Mouse (Mus musculus) kidney, embryonic 14.5 days (tissue): ENCODE measurements around the gene 1700010I14Rik. TPM values are rescaled to one million over a fixed set of nuclear protein-coding genes. Genes with fewer than 3 reads are reported as not detected.

Experiments used
- ATAC-seq: fragments of 200-750 bp; cut with Nextera tagmentation; 2 replicates; pipeline ENCODE4 v1.8.0; 2017; ENCODE audit warnings: moderate number of reproducible peaks, mild to moderate bottlenecking, moderate TSS enrichment, moderate library complexity; ENCODE audit not compliant: low FRiP score, low TSS enrichment
- H3K27ac ChIP-seq: fragments of 300-500 bp; sonication (generic); 2 replicates; pipeline ENCODE4 v1.5.1; 2014; ENCODE audit warnings: low read depth, mild to moderate bottlenecking, low read length, moderate library complexity, mixed read lengths
- H3K27me3 ChIP-seq: fragments of 300-500 bp; sonication (generic); 2 replicates; pipeline ENCODE4 v1.6.1; 2014; ENCODE audit warnings: mild to moderate bottlenecking, low read length; ENCODE audit not compliant: control insufficient read depth, insufficient read depth
- H3K36me3 ChIP-seq: fragments of 300-500 bp; sonication (generic); 2 replicates; pipeline ENCODE4 v1.6.1; 2014; ENCODE audit warnings: low read length, mixed read lengths; ENCODE audit not compliant: control insufficient read depth, insufficient read depth
- H3K4me1 ChIP-seq: fragments of 300-500 bp; sonication (generic); 2 replicates; pipeline ENCODE4 v1.6.1; 2014; ENCODE audit warnings: low read length, mixed read lengths; ENCODE audit not compliant: control insufficient read depth, insufficient read depth
- H3K4me2 ChIP-seq: fragments of 300-500 bp; sonication (generic); replicated peaks from 2 replicates; pipeline ENCODE4 v1.6.1; 2014; ENCODE audit warnings: low read depth, mild to moderate bottlenecking, low read length
- H3K4me3 ChIP-seq: fragments of 300-500 bp; sonication (generic); 2 replicates; pipeline ENCODE4 v1.5.1; 2014; ENCODE audit warnings: mild to moderate bottlenecking, low read length
- H3K9ac ChIP-seq: fragments of 300-500 bp; sonication (generic); 2 replicates; pipeline ENCODE4 v1.6.1; 2014; ENCODE audit warnings: low read depth, mild to moderate bottlenecking, low read length, moderate library complexity
- H3K9me3 ChIP-seq: fragments of 300-500 bp; sonication (generic); 2 replicates; pipeline ENCODE4 v1.6.1; 2016; ENCODE audit warnings: low read length; ENCODE audit not compliant: control insufficient read depth
- WGBS: fragments of 180-500 bp; shearing (Covaris S2); extraction: QIAGEN DNeasy Blood & Tissue Kit; methylation state at CpG from one replicate; pipeline ENCODE4 v1.1.7; 2014; 5-methylcytosine and 5-hydroxymethylcytosine counted together
- polyA plus RNA-seq: library from polyadenylated mRNA; unstranded; fragments of >200 nt; fragmentation: Nextera tagmentation; extraction: Ambion mirVana; gene quantifications from 2 replicates; pipeline ENCODE4 v1.2.1, GENCODE M21; 2014

Gene 1700010I14Rik
- polyA plus RNA-seq, 1 experiment from 2014 or later: 2.8 TPM

DNA sequence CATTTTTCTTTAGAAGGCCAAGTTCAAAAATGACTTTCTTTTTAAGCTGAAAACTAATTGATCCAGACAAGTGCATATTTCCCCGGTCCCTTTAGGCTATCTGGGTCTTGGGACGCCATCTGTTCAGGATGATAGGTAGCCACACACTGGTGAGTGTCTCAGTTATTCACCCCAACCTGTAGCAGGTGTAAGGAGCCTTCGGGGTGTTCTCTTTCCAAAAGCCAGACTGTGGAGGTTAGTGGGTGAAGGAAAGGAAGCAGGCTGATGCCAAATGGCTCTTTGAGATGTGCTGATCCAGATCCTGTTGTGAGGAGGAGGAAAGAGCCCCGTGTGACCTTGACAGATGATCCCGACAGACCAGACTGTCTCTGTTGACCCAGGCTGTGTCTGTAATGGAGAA is 14.8 kb upstream of the 1700010I14Rik start:
- WGBS: 56% methylated on average over 5 of the region's 5 CpGs
- Histone ChIP-seq H3K4me1 (0 out of 2 replicates have a peak, but pooled peaks cover 7% of the 10 kb centered on the region), H3K27me3 (no peaks in the 10 kb centered on the region), H3K4me3 (no peak overlapping the region), H3K9ac (no peak overlapping the region), H3K36me3 (no peaks in the 10 kb centered on the region), H3K4me2 (no peak overlapping the region), H3K9me3 (no peaks in the 10 kb centered on the region), H3K27ac (no peak overlapping the region)
- no peak for ATAC-seq

DNA sequence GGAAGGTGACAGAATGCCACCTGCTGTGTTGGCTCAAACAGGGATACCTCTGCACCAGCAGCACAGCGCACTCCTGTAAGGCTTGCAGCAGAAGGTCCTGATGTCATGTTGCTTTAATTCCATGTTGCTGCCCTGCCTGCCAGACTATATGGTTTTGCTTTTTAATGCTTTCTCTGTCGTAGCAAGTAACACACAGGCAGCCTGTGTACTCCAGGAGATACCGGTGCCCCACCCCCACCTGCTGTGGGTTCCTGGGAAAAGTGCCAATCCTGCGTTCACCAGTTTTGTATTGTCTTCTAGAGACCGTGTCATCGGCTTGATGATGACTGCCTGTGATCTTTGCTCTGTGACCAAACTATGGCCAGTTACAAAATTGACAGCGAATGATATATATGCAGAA is 13.7 kb upstream of the 1700010I14Rik start:
- Histone ChIP-seq H3K4me2 (no peak overlapping the region), H3K9ac (no peak overlapping the region), H3K27me3 (no peaks in the 10 kb centered on the region), H3K9me3 (no peaks in the 10 kb centered on the region), H3K36me3 (no peaks in the 10 kb centered on the region), H3K4me3 (no peak overlapping the region), H3K4me1 (0 out of 2 replicates have a peak, but pooled peaks cover 7% of the 10 kb centered on the region), H3K27ac (no peak overlapping the region)
- 69% methylated on average over 7 of the region's 7 CpGs for WGBS
- no peak for ATAC-seq

DNA sequence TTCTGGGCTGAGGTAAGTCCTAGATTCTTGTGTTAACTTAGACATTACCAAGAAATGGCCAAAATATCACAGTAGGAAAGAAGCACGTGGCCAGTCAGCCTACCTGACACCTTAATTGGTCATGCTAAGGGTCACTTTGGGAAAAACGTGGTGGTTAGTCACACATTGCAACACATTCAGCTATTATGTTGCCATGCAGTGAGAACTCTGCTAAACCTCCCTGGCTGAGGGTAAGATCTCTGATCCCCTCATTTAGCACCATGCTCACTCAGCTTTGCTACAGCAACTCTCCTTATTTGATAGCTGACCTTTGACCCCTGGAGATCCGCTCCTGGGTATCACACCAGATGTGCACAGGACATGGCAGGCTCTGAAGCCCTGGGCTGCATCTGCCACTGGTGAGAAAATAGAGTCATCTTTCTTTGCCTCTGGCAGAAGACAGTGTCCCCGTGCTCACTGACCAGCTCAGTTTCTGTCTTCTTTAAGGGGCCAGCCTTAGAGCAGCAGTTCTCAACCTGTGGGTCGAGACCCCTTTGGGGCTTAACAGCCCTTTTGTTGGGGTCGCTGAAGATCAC is 13.2 kb upstream of the 1700010I14Rik start:
- H3K27me3 ChIP-seq: no peaks in the 10 kb centered on the region
- H3K4me3 ChIP-seq: no peak overlapping the region
- WGBS: 35% methylated on average over 6 of the region's 6 CpGs
- no peak for ATAC-seq
- H3K27ac ChIP-seq: no peak overlapping the region
- H3K9ac ChIP-seq: no peak overlapping the region
- H3K4me2 ChIP-seq: no peak overlapping the region
- 0 out of 2 replicates have a peak, but pooled peaks cover 7% of the 10 kb centered on the region for H3K4me1 ChIP-seq
- H3K9me3 ChIP-seq: no peaks in the 10 kb centered on the region
- H3K36me3 ChIP-seq: no peaks in the 10 kb centered on the region

DNA sequence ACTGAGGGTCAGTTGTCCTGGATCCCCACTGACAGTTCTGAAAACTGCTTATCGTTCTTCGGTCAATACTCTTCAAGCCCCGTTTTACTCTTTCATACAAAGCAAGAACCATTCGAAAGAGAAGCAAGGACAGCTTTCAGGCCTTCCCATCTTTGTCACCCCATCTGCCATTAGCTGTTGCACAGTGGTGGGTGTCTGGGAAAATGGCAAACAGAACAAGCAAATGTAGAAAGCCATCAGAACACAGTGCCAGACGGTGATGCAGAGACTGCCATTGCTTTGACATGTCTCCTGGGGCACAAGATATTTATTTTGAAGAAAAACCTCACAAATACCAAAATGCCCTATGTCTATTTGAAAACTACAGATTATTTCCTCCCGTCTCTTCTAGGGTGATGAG is 11.4 kb upstream of the 1700010I14Rik start:
- Histone ChIP-seq H3K4me3 (no peak overlapping the region), H3K36me3 (no peaks in the 10 kb centered on the region), H3K9me3 (no peaks in the 10 kb centered on the region), H3K27me3 (no peaks in the 10 kb centered on the region), H3K27ac (no peak overlapping the region), H3K4me2 (no peak overlapping the region), H3K9ac (no peak overlapping the region), H3K4me1 (0 out of 2 replicates have a peak, but pooled peaks cover 7% of the 10 kb centered on the region)
- no peak for ATAC-seq
- 87% methylated on average over 6 of the region's 6 CpGs for WGBS

DNA sequence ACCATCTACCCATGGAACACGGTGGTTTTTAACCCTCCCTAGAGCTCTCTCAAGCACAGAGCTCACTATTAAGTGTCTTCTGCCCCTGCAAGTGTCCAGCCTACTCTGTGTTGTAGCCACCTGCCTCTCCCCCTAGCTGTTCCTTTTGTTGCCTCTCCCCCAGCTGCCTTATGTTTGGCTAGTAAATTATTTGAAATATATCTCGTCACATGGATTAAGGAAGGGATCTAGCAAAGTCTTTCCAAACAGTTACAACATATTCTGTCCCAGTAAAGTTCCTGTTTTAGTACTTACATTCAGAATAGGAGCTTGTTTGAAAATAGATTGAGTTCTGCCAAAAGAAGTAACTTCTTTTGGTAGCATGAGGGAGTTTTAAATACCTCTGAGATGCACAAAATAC is 10.9 kb upstream of the 1700010I14Rik start:
- Histone ChIP-seq H3K36me3 (no peaks in the 10 kb centered on the region), H3K9ac (no peak overlapping the region), H3K4me3 (no peak overlapping the region), H3K4me1 (0 out of 2 replicates have a peak, but pooled peaks cover 2% of the 10 kb centered on the region), H3K27me3 (no peaks in the 10 kb centered on the region), H3K4me2 (no peak overlapping the region), H3K9me3 (no peaks in the 10 kb centered on the region), H3K27ac (no peak overlapping the region)
- 78% methylated on average over 2 of the region's 2 CpGs for WGBS
- no peak for ATAC-seq

DNA sequence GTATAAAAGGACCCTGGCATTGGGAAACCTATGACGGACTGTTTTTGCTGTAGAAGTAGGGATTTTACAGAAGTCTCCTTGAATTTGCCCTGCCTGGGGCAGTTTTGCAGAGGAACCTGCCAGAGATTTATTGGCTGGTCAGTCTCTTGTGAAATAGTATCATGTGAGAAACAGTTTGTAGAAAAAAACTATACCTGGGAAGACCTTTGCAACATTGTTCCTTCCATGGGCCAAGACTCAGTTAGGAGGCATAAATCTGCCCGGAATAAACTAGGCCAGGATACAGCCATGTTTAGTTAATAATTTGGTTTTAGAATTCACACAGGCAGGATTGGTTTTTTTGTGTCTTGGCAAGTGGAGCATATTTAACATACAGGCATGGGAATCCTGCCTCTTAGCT is 4.6 kb upstream of the 1700010I14Rik start:
- WGBS: 86% methylated on average over 2 of the region's 2 CpGs
- ATAC-seq: no peak
- H3K4me1 ChIP-seq: no peaks in the 10 kb centered on the region

DNA sequence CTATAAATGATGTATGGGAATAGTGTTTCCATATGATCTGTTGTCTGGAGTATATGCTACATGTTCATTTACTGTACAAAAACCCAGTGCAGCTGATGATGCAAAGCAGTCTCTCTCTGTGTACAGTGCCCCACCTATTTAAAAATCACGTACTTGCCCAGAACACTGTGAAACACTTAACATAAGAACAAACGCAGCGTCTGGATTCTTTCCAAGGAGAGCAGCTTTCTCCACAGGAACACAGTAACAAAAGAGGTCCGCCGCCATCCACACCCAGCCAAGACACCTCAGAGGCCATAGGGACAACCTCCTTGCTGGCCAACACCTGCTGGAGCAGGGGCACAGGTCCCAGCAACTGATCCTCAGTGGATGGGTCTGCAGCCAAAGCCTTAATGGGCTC is 2.4 kb upstream of the 1700010I14Rik start:
- no peak for ATAC-seq
- 75% methylated on average over 5 of the region's 5 CpGs for WGBS

More for the DNA sequence above, 4.6 kb upstream of the 1700010I14Rik start:
- Histone ChIP-seq H3K36me3 (no peaks in the 10 kb centered on the region), H3K27ac (no peak overlapping the region), H3K9me3 (no peaks in the 10 kb centered on the region), H3K4me2 (no peak overlapping the region), H3K27me3 (no peaks in the 10 kb centered on the region), H3K9ac (no peak overlapping the region), H3K4me3 (no peak overlapping the region)

DNA sequence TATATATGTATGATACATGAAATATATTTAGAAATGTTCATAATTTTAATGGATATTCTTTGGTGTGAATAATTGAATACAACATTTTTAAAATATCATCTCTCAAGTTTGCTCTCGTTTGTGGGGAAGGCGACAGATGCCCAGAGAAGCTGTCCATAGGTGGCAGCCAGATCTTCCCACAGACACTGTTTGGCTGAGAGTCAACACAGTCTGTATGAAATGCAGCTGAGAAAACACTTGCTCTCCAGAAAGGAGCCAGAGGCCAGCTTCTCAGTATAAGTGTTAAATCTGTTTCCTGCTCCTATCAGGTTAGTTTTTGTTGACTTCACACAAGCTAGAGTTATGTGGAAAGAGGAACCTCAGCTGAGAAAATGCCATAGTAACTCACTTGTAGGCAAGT is 1.6 kb upstream of the 1700010I14Rik start:
- H3K4me1 ChIP-seq: no peaks in the 10 kb centered on the region
- 60% methylated on average over 2 of the region's 2 CpGs for WGBS
- no peak for ATAC-seq
- no peaks in the 10 kb centered on the region for H3K36me3 ChIP-seq
- no peaks in the 10 kb centered on the region for H3K27me3 ChIP-seq
- no peak overlapping the region for H3K27ac ChIP-seq
- H3K4me3 ChIP-seq: no peak overlapping the region
- H3K9me3 ChIP-seq: no peaks in the 10 kb centered on the region
- no peak overlapping the region for H3K4me2 ChIP-seq
- no peak overlapping the region for H3K9ac ChIP-seq

More for the DNA sequence above, 2.4 kb upstream of the 1700010I14Rik start:
- Histone ChIP-seq H3K27ac (no peak overlapping the region), H3K27me3 (no peaks in the 10 kb centered on the region), H3K4me3 (no peak overlapping the region), H3K4me1 (no peaks in the 10 kb centered on the region), H3K9ac (no peak overlapping the region), H3K36me3 (no peaks in the 10 kb centered on the region), H3K9me3 (no peaks in the 10 kb centered on the region), H3K4me2 (no peak overlapping the region)

DNA sequence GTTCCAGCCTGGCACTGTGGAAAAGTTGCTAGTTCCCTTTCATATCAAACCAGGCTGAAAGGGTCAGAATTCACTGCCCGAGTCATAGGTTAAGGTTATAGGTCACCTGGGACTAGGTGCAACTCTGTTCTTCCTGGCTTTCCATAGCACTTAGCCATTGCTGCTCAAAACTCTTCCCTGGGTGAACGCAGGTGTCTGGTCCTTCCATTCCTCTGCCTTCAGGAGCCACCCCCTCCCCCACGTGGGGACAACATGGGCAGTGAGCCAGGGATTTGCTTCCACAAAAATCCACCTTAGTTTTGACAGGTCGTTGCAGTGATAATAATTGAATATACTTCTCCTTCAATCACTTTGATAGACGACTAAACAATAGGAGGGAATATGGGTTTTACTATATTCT is 764 bp upstream of the 1700010I14Rik start:
- ATAC-seq: no peak
- Histone ChIP-seq H3K4me3 (no peak overlapping the region), H3K27ac (no peak overlapping the region), H3K9ac (no peak overlapping the region), H3K36me3 (no peaks in the 10 kb centered on the region), H3K9me3 (no peaks in the 10 kb centered on the region), H3K4me2 (no peak overlapping the region), H3K4me1 (no peaks in the 10 kb centered on the region), H3K27me3 (no peaks in the 10 kb centered on the region)
- 86% methylated on average over 5 of the region's 5 CpGs for WGBS
